Mouse (Mus musculus): ENCODE measurements around the gene Clec3b.

The Clec3b gene

DNA sequence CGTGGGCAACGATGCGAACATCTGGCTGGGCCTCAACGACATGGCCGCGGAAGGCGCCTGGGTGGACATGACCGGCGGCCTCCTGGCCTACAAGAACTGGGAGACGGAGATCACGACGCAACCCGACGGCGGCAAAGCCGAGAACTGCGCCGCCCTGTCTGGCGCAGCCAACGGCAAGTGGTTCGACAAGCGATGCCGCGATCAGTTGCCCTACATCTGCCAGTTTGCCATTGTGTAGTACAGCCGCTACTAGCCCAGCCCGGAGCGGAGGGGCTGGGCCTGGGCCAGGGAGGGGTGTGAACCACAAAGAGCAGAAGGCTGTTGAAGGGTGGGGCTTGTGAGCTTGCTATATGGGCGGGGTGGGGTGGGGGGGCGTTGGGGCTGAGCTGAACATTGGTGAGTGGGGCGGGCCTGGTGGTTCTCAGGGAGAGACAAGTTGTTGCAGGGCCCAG is 6.2 kb downstream of the Clec3b start:
- peak; percentile 38 for DNase-seq

DNA sequence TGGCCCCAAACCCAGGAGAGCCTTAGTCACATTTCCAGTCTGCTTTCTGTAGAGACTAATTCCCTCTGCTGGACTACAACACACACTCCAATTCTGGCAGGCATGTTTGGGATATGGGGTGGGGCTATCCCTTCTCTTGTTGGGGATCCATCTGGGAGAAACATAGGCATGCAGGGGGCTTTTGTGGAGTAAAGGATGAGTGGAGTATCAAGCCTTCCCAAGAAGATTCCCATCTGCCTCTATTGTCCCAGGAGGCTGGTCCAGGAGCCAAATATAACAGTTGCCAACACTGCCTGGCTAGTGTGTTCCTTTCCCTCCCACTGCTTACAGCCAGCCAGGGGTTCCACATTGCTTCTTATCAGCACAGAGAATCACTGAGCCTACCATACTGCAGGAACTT is 7.0 kb downstream of the Clec3b start:
- no peak for DNase-seq

DNA sequence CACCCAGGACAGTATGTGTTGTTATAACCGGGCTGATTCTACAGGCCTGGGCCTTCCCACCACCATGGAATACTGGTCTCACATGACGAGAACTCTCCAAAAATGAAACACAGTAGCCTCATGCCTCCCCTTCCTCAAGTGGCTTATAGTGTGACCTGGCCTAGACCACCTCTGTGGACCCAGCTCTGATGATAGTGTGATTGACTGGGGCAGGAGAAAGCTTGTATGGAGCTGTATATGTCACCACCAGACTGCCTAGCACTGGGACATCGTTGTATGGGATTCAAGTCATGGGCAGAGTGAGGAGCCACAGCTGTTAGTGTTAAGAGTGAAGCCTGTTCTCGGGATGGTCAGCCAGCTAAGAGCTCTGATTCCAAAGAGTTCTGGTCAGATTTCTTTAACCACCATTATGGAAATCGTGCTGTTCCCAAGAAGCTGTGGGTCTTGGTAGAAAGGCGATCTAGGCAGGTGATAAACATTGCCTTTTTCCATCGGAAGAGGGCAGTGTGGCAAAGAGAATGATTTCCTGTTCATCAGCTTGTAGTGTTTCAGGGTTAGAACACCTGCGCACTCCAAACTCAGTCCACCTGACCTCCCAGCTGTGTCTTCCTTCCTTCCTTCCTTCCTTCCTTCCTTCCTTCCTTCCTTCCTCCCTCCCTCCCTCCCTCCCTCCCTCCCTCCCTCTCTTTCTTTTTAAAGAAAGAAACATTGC is 7.5 kb downstream of the Clec3b start:
- DNase-seq: peak; percentile 53

DNA sequence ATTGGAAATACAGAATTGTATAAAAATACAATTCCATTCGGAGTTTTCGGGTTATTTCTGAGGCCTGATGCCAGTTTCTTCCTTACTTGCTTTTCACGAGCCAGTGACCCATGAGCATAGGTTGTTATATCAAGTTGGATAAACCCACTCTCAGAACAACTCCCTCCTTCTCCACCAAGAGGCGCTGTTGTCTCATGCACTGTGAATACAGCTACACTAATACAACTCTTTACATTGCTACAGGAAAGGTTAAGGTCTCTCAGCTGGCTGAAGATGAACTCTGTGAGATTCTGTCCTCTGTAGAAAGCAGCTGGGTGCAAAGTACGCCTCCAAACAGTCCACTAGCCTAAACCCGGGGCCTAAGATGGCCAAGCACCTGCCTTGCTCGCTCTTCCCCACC is 8.6 kb downstream of the Clec3b start:
- DNase-seq: peak; percentile 57

DNA sequence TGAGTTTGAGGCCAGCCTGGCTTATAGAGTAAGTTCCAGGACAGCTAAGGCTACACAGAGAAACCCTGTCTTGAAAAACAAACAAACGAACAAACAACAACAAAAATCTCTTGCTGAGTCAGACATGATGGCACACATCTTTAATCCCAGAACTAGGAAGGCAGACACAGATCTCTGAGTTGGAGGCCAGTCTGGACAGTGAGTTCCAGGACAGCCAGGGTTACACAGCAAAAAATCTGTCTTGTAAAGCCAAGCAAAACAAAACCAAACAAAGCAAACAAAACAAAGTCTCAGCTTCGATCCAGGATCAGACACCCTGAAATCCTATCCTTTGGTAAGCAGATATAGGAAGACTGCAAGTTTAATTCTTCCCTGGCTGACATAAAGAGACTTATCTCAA is 11.0 kb downstream of the Clec3b start:
- DNase-seq: no peak

DNA sequence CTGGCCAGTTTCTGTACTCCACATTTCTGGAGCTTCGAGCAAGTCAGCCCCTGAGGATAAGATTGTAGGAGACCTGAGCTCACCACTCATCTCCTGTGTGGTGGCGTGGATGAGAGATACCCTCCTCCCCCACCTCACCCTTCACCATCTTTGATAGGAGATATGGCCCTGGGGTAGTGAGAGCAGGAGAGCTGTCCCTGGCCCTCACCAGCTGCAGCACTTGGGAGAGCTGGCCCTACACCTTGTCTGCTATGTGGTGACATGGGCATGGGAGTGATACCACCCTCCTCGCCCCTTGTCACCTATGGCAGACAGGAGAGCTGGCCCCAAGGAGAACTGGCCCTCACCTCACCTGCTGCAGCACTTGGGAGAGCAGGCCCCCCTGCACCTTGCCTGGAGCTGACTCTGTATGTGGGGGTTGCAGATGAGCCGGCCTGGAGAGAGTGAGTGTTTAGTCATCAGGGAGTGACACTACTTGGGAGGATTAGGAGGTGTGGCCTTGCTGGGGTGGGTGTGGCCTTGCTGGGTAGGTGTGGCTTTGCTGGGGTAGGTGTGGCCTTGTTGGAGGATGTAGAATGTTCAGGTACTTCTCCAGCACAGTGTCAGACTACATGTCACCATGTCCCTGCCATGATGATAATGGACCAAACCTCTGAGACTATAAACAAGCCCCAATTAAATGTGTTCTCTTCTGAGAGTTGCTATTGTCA is 12.4 kb downstream of the Clec3b start:
- DNase-seq: no peak

DNA sequence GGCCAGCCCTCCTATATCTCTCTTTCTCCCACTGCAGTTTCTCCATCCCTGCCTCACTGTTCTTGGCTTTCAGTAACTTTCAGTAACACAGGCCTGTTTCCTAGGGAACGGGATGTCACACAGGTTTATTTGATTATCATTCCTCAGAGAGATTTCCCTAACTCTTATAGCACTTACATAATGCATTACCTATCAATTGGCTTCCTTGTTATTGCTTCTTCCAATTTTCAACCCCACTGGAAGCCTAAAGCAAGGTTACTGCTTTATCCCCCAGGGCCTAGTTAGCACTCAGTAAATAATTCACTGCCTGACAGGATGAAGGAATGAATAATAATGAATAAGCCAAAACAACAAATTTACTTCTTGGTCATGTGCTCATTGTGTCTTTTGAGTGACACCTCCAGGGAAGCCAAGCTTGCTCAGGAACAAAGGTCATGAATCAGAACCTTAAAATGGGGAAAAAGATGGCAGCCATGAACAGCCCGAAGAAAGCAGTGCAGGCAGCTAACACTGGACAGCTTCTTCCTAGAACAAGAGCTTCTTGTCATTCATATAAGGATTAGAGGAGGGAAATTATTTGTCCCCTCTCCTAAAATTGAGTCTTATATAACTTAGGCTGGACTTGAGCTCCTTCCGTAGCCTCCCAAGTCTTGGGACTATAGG is 15.2 kb downstream of the Clec3b start:
- no peak for DNase-seq

DNA sequence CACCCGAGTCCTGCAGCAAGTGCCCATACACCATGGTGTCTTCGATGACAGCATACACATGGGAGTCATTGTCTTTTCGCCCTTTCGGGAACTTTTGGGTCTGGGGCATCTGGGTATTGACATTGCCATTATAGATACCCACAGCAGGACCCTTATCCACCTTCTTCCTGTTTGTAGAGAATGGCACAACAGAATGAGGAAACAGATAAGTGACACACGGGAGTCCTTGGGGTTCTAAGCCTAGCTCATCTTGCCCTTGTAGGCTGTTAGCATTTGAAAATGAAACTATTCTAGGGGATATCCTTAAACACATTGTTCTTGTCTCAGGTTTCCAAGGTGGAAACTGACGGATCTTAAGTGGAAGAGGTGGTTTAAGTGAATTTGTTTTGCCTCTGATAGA is 23.0 kb downstream of the Clec3b start:
- no peak for DNase-seq

DNA sequence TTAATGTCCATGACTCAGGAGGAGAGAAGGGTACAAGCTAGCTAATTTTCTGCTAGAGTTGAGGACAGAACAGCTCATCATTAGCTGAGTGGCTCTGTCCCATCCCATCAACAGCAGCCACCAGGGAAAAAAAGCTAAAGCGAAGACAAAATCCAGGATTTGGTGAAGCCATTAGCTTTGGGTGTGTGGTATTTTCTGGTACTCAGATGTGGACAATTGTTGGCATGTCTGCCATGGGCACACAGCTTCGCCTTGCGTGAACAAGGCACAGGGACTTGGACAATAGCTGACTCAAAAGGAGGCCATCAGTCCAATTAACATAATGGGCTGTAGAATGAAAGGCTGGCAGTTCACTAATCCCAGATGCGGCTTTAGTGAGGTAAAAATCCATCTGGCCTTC is 23.6 kb downstream of the Clec3b start:
- DNase-seq: no peak

DNA sequence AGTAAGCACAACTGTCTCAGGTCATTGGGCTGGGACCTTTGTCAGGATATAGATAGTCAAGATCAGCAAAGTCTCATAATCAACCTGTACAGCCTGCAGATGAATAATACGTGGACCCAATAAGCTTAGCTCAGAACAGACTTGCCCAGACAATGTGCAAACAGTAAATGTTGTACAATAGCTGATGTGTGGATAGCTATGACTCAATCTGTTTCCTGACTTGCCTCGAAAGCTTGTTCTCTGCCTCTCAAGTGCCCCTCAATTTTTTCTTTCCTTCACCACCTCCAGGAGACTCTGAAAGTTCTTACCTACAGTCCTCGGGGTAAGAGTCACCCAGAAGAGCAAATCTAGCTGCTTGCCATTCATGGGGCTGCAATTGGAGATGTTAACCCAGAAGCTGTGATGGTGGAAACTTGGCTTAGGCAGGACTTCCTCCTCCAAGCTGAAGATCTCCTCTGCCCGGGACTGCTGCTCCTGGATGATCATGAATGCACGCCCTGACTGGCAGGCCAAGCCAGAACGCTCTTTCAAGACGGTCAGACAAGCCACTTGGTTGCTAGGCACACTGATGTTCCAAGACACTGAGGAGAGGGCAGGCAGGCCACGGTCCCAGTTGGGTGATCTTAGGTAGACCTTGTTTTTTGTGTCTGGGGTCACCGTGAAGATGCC is 26.8 kb downstream of the Clec3b start:
- DNase-seq: no peak

DNA sequence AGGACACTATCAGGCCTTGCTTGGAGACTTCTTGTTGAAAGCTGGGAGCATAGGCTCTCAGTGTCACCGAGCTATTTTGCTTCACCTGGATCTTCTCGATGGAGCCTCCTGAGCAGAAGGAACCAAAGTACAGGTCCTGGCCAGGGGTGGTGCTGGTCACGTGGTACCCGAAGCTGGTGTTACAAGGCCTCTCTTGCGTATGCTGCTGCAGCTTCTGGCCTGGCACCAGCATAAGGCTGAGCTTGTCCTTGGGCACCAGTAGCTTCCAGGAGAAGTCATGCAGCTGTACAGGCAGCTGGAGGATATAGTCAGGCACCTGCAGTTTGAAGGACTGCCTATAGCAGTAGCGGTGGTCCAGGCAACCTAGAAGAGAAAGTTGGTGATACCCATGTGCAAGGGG is 29.3 kb downstream of the Clec3b start:
- no peak for DNase-seq

DNA sequence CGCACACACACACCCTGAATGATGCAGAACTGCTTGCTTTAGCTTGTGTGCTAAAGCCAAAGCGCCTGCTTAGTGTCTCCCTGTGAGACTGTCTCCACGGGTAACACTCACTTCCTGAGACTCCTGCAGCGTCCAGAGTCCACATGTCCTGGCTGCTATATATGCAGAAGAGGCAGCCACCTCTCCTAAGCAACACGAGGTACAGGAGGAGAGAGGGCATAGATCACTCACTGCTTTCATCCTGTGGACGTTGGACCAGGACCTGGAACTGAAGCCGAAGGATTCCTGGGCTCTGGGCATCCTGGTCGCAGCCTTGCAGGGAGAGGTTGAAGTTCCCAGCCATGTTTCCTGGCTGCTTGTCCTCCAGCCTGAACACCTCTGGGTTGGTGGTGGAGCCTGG is 32.5 kb downstream of the Clec3b start:
- DNase-seq: no peak

DNA sequence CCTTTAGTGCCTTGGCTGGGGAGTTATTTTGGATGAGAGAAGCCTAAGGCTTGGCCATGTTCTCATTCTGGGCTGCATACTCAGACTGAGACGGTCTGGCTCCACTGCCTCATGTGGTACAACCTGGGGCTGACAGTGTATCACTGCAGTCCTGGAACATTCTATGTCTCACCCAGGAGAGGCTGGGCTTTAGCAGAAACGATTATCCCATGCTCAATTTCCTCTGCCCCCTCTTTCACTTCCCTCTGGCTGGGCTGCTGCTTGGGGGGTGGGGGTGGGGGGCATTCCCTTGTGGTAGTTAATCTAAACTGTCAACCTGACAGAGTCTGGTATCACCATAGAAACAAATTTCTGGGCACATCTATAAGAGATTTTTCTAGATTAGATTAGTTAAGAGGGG is 34.8 kb downstream of the Clec3b start:
- no peak for DNase-seq

DNA sequence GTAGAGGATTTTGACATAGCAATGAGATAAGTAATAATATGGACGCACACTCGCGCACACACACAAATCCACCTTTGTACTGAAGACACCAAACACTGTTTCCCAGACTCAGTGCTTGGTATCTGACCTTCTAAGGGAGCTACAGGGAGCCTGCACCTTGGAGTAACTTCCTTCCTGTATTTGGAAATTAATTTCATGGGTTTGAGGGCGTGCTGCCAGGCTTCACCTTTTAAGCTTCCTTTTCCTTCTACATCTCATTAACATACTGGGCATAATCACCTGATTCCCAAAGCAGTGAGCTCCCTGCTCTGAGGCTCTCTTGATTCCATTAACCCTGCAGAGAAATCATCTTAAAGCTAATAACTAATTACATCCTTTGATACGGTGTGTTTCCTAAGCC is 35.4 kb downstream of the Clec3b start:
- DNase-seq: no peak

DNA sequence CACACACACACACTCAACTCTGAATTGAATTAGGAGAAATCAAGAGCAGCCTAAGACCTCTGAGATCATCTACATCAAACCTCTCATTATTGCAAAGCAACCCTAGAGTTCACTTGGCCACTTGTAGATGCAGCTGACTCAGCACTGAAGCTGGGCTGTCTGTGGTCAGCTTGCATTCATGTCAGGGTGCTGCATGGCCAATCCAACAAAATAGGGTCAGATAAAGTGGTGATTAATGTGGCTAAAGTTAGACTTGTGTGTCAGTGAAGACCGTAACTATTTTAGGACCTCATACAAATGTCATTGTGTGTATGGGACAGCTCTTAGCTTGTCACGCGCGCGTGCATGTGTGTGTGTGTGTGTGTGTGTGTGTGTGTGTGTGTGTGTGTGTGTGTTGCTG is 36.8 kb downstream of the Clec3b start:
- no peak for DNase-seq

DNA sequence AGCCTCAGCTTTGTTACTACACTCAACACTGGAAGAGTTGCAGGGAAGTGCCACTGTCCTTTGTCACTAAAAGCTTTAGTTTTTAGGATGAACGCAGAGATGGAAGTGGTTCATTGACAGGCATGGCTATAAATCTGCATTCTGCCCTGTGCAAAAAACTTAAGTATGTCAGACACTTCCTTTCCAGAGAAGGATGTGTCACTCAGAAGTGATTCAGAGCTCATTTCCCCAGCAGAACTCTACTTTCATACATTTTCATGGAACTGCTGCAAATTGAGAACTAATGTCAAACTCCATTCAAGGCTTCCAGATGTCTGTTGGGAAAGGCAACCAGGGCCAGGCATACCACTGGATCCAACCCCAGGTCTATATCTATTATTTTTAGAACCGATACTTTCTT is 37.5 kb downstream of the Clec3b start:
- DNase-seq: no peak

DNA sequence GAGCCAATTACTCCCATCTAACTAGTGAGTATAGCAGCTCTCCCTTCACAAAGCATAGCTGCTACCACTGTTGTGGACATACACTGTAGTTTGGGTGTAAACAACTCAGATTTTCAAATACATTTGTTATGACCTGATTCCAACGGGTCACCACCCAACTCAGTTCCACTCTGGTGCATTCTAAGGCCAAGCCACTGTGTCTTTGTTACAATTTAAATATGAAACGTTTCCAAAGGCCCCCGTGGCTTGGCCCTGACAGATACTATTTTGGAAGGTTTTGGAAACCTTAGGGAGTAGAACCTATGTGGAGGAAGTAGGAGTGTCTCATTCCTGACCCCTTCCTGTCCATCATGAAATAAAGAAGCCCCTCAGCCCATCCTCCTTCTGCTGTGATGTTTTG is 49.4 kb downstream of the Clec3b start:
- DNase-seq: no peak

DNA sequence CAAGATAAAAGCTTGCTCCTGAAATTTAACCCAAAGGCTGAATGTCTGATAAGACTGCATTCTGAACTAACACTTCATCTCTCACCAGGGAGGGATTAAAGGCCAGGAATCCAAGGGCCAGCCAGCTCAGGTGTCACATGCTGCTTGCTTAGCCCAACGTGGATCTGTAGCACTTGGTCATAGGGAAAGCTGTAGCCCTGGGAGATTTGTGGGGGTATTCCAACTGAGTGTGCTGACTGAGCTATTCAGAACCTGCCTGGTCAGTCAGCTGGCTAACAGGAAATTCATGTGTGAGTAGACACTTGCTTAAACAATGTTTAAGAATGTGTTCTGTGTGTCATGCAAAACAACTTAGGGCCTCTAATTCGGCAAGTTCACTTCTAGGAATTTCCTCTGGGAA is 55.8 kb downstream of the Clec3b start:
- DNase-seq: no peak

DNA sequence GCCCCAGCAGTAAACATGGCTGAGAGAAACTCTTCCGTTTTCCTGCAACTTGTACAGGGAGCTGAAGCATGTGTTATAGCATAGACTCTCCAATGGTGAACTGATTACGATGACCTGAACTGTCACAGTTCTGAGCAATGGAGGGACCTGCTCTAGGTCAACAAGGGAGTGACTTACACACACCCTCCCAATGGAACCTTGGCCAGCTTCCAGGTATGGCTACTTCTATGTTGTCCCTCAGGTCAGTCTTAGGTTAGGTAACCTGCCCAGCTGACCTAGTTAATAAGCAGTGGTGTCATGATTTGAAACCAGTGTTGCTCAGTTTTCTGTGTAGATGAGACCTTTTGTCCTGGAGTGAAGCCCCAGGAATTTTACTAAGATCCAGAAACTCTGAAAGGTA is 56.2 kb downstream of the Clec3b start:
- DNase-seq: no peak

All from embryo, embryonic 11 days (tissue).